Mouse (Mus musculus) ES-Bruce4 (cell line): ENCODE results near the gene Cfp.

Source experiments
- CTCF ChIP-seq: IDR thresholded peaks from one replicate; pipeline ENCODE4 v1.8.1; 2011; ENCODE audit warnings: low read depth, low read length
- POLR2A ChIP-seq: IDR thresholded peaks from one replicate; pipeline ENCODE4 v1.8.1; 2011; ENCODE audit warnings: low read length; ENCODE audit not compliant: insufficient read depth

GRCm38 (mm10) chrX:20950191-20950880 lies 19.0 kb upstream of the Cfp start, which contains the start of gene Elk1:
- no peak for TF ChIP-seq POLR2A
- no peak for TF ChIP-seq CTCF
